Mouse (Mus musculus) mesoderm, embryonic 11.5 days (tissue): ENCODE data around the gene Fam166b.

Source experiments
- DNase-seq: peaks from one replicate; pipeline ENCODE4 v3.0.0-alpha.2; 2012; ENCODE audit warnings: low read depth, low spot score

Gene Fam166b

DNA sequence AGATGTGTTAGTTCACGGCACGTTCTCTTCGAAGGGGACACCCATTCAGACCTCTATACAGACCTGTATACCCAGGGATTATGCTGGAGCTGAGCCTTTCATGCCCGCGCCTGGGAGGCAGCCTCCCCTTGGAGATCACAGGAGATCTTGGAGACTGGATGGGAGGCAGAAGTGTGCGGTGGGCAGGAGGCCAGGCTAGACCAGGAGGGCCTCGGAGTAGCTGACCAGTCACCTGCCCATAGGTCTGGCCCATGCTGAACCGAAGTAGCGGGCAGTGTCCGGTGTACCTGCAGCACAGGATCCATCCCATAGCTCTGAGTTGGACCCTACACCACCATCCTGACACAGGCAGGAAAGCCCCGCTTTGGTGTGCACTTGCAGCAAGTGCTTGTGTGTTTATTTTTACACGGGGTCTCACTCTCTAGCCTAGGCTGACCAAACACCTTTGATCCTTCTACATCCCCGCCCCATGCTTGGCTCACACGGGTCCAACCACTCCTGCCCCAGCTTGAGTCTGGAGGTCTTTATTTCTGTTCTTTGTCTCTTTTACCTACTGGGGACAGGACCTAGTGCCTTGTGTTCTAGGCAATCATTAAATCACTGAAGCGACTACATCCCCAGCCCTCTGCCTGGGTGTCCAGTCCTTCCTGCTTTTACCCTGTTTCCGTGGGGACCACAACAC is 613 bp downstream of the Fam166b start:
- peak; percentile 53 for DNase-seq

DNA sequence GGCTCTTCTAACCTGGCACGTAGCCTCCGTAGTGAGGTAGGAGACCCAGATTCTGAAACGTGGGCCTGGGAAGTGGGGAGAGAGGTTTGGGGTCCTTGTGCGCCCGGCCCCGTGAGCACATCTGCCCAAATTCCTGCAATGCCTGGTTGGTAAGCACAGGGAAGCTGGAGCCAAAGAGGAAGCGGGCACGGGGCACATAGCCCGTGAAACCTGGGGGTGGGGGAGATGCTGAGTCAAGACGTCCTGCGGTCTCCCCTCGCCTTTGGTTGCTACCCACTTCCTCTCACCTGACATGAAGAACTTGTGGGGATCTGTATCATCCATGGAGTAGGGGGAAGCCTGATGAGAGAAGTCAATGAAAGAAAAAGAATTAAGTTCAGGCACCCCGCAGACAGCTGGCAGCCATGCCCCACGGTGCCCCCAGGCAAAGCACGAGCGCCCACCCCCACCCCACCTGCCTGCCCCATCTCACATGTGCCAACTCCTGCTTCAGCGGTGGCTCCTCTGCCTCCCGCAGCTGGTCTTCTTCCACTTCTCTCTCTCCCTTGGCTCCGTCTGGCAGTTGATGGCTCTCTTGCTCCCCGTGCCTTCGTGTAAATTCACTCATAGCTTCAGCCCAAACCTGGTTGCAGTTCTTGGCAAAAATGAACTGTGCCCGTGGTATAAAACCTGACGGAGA is 1.3 kb downstream of the Fam166b start:
- DNase-seq: no peak

DNA sequence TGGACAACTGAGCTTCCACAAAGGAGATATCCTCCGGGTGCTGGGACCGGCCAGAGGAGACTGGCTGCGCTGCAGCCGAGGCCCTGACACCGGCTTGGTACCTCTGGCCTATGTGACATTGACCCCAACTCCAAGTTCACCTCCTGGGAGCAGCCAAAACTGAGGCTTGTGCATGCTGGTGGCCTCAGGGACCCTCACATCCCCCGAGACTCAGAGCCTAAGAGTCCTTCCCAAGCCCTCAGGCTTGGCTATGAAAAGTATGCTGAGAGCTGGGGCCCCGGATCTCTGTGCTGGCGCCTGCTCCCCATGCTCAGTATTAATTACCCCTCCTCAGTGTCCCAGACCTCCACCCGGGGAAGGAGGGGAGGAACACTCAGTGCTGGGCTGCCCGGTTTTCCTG is 2.4 kb downstream of the Fam166b start:
- DNase-seq: no peak

DNA sequence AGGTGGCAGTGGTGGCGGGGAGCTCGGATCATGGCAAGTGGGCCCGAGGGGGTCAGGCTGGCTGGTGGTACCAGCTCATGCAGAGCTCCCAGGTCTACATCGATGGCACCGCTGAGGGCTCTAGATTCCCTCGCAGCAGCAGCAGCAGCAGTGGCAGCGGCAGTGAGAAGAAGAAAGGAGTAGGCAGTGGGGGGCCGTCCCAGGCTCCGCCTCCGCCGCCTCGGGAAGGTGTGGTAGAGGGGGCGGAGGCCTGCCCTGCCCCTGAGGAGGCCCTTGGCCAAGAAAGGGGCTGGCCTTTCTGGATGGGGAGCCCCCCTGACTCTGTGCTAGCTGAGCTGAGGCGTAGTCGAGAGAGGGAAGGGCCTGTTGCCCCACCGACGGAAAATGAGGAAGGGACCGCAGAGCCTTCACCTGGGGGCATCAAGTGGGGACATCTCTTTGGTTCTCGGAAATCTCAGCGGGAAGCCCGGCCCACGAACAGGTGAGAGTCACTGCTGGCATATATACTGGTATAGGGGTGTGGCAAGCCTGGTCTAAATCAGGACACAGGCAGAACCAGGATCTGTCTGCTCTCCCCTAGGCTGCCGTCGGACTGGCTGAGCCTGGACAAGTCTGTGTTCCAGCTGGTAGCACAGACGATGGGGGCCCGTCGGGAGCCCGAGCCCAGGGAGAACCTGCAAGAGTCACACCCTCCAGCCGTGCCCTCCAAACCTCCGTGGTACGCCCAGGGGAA is 3.1 kb downstream of the Fam166b start:
- no peak for DNase-seq

DNA sequence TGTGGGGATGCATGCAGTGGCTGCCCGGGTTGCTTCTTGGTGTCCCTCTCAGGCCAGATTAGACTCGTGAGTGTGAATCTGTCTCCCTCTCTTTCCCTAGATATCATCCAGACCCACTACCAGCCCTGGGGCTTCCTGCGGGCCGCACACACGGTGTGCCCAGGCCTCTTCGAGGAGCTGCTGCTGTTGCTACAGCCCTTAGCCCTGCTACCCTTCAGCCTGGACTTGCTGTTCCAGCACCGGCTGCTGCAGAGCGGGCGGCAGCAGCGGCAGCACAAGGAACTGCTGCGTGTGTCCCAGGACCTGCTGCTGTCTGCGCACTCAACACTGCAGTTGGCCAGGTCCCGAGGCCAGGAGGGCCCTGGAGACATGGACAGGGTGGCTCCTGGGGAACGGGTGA is 3.7 kb downstream of the Fam166b start:
- no peak for DNase-seq

DNA sequence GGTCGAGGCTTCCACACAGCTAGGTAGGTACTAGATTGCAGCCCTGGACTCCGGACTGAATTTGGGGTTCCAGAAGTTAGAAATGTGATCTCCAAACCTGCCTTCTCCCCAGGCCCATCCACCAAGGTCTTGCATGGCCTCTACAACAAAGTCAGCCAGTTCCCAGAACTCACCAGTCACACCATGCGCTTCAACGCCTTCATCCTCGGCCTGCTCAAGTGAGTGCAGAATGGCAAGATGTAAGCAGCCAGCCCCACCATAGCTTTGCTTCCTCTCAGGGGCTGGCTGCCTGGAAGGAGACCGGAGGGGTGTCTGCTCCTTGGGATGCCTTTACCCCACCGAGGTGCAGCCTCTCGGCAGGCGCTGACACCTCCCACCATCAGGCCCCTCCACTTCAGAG is 4.9 kb downstream of the Fam166b start:
- no peak for DNase-seq

DNA sequence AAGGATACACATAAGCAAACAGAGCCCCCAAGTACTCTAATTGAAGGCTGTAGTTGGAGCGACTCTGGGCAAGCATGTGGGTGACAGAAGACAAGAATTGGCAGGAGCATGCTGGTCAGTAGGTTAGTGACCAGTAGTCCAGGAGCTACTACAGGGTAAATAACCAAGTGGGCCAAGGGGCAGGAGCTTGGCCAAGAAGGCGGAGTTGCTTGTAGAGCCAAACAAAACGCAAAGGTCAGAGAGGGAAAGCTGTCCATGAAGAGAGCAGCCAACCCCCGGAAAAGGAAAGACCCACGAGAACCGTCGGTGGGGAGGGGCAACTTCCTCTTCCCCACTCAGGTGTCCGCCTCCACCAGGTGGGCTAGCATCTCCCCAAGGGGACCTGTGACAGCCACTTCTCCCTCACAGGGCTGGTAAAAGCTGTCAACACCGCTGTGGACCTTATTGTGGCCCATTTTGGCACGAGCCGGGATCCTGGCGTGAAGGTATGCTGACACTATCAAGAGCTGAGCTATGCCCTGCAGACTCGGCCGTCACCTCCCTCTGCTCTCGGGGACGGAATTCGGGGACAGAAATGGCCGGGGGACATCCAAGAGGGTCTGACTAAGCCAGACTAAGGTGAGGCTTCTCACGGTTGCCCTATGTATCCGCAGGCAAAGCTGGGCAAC is 5.5 kb downstream of the Fam166b start:
- DNase-seq: no peak

DNA sequence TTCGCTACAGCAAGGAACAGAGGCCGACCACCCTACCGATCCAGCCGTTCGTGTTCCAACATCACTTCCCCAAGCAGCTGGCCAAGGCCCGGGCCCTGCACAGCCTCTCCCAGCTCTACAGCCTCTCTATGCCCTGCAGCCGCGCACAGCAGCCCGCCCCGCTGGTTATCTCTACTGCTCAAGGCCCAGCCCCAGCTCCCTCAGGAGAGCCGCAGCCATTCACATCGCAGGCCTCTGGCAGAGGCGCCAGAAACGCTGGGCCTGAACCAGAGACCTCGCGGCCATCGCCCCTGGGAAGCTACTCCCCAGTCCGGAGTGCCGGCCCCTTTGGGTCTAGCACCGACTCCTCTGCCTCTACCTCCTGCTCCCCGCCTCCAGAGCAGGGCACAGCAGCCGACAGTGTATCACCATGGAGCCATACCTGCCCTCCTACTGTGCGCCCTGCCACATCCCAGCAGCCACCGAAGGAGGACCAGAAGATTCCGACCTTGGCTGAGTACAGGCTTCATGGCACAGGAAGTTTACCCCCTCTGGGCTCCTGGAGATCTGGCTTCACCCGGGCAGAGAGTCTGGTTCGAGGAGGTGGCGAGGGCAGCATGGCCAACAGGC is 7.2 kb downstream of the Fam166b start:
- DNase-seq: no peak

DNA sequence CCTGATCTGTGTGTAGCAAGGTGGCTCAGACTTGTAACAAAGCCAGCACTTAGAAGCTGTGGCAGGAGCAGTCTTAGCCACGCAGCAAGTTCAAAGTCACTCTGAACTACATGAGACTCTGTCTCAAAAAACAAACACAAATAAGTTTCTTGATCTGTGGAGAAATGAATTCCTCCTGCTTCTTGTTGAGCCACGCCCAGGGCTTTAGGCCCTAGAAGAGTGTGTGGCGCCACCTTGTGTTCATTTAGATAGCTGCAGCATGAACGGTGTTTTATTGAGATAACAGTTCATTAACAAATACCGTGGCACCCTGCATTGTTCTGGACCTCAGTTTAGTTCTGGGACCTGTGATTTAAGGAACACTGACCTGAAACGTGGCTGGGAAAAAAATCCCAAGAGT is 8.6 kb downstream of the Fam166b start:
- peak; percentile 86 for DNase-seq

DNA sequence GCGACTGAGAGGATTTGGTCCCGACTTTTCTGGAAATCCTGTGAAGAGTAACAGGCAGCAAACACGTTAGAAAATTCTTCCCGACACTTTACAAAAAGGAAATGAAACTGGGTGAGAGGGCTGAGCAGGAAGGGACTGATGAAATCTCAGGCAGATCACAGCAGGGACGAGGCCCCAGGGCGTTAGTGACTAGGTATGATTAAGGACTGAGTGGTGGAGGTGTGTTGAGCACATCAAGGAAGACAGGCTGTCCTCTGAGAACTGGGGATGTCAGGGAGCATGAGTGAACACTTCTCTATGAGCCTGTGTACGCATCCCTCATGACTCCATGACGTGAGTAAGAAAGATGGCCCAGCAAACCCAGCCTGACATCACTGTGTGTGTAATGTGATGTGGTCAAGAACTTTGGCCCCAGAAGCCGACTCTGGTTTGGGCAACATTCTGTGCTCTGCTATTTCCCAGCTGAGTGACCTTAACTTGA is 9.1 kb downstream of the Fam166b start:
- DNase-seq: no peak

DNA sequence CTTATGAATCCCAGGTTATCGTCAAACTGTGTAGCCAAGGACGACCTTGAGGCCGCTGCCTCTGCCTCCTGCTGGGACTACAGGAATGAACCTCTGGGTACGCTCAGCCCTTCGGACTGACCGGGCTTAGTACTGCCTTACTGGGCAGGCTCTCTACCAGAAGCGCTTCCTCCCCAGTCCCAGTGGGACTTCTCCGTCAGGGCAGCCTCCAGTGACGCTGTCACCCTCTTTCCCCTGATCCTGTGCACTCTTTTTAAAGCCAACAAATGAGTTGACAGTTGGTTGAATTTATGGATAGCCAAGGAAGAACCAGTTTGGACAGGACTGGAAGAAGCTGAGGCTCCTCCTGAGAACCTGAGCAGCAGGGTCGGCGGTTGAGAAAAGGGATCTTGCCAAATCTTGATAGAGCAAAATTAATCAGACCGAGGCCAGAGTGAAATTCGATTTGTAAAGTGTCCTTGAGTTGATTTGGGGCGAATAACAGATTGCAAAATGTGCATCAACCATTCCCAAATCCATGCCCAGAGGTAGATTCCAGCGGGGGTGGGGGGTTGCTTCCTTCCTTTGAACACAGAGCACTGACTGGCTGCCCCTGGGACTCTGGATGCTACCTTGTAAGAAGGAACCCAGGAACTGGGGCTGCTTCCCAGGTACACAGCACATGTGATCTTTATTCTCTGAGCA is 9.8 kb downstream of the Fam166b start:
- DNase-seq: no peak

DNA sequence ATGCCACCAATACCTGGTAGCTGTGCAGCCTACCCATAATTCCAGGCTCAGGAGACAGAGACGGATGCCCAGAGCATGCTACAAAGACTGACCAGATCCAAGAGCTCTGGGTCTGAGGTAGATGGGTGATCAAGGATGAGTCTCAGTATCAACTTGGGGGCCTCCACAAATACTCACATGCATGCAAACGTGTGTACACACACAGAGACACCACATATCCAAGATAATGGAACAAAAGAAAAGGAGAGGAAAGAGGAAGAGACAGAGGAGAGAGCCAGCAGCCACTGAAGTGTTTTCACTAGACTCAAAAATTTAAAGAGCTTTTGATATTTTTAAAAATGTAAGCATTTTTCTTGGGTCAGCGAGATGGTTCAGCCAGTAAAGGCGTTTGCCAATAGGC is 10.5 kb downstream of the Fam166b start:
- DNase-seq: no peak

DNA sequence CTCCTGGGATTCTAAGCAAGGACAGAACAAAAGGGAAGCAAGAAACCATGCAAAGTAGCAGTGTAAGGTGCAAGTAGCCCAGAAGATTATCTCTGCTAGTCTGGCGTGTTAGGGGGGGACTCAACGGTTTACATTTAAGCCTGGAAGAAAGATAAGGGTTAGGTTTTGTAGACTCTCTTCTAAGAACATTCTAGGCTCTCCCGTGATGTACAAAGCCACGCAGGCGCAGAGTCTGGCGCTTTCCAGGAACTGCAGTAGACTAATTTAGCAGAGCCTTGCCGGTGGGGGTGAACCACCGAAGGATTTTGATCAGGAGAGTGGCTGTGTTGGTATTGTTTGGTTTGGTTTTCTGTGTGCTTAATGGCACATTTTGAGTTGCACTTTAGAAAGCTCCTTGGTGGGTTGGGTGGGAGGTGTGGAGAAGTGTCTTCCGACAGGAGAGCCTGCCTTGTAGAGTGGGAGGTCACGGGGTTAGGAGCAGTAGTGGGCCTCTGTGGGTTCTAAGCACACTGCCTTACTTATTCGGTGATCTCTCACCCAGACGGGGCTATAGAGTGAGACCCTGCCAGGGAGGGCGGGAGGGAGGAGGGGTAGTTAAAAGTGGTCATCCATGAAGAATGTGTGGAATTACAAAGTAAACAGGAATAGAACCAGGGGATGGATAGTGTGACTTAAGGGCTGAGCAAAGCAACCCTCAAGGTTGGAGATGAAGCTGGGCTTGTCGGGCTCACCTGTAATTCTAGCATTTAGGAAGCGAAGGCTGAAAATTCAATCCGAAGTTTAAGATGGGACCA is 11.5 kb downstream of the Fam166b start:
- no peak for DNase-seq

DNA sequence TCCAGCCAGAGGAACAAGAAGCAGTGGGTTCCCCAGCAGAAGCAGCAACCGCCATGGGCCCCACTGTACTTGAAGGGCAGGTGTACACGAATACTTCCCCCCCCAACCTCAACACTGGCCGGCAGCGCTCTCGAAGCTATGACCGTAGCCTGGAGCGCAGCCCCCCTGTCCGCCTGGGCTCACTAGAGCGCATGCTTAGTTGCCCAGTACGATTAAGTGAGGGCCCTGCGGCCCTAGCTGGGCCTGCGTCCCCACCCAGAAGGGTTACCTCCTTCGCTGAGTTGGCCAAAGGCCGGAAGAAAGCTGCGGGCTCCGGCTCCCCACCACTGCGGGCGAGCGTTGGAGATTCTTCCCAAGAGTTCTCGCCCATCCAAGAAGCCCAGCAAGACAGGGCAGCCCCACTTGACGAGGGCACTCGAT is 12.9 kb downstream of the Fam166b start:
- DNase-seq: no peak

DNA sequence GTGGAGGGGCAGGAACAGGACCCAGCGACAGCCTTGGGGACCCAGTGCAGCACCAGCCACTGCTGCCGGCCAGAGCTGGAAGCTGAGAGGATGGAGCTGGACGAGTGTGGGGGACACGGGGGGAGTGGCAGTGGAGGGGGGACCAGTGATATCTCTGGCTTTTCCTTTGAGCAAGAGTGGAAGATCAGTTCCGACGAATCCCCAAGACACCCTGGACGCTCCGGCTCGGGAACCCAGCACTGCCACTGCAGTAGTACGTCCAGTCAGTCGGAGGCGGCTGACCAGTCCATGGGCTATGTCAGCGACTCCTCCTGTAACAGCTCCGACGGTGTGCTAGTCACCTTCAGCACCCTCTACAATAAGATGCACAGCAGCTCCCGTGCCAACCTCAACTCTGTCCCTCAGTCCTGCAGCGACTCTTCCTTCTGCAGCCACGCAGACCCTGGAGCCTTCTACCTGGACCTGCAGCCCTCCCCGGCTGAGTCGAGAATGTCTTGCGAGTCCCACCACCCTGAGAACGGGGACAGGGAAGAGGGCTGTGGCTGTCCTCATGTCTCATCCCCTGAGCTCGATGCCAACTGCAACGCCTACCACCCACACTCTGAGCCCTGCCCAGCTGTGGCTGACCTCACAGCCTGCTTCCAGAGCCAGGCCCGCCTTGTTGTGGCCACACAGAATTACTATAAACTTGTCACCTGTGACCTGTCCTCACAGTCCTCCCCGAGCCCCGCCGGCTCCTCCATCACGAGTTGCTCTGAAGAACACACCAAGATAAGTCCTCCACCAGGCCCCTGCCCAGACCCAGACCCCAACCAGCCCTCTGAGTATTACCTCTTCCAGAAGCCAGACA is 13.5 kb downstream of the Fam166b start:
- no peak for DNase-seq

DNA sequence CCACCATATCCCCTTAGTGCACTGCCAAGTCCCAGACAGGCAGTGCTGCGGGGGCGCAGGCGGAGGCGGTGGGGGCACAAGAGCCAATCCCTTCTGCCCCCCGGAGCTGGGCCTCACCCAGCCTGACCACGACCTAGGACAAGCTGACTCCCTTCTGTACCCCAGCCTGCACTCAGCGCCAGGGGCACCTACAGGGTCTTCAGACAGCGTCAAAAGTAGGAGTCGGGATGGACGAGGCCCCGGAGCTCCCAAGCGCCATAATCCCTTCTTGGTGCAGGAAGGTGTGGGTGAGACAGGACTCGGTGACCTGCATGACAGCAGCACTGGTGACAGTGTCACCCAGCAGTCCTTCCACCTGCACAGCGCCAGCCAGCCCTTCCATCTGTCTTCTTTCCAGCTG is 14.2 kb downstream of the Fam166b start:
- DNase-seq: no peak

DNA sequence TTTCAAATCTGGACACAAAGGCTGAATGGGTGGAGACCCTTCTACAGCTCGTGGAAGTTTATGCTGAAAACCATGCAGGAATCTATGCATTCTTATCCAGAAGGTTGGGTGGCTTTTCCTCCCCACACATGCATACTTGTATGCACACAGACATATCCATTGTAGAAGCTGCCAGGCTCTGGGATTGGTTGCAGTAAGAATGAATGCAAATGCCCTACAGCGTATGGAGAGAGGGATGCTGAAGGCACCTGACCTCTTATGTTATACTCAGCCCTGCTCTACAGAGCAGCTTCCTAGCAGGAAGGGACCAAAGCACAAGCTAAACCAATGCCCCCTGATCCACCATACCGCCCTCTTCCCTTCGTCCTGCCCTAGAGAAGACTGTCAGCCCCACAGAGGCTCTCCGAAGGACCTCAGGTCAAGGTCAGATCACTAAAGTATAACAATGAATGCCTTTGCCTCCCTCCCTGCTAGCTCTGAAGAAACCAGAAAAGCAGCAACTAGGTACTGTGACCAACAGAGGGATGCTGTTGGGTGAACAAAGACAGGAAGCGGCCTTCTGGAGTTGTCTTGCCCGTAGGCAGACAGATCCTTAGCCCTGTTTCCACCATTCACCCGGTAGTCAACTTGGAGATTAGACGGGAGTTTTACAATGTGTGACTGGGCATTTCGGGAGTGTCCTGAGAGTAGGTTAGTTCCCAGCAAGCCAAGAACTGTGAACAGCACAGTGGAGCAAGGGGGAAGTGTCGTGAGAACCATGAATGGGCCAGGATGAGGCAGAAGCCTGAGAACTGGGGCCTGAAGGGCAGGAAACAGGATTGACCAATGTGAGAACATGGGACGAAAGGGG is 21.6 kb downstream of the Fam166b start:
- no peak for DNase-seq

DNA sequence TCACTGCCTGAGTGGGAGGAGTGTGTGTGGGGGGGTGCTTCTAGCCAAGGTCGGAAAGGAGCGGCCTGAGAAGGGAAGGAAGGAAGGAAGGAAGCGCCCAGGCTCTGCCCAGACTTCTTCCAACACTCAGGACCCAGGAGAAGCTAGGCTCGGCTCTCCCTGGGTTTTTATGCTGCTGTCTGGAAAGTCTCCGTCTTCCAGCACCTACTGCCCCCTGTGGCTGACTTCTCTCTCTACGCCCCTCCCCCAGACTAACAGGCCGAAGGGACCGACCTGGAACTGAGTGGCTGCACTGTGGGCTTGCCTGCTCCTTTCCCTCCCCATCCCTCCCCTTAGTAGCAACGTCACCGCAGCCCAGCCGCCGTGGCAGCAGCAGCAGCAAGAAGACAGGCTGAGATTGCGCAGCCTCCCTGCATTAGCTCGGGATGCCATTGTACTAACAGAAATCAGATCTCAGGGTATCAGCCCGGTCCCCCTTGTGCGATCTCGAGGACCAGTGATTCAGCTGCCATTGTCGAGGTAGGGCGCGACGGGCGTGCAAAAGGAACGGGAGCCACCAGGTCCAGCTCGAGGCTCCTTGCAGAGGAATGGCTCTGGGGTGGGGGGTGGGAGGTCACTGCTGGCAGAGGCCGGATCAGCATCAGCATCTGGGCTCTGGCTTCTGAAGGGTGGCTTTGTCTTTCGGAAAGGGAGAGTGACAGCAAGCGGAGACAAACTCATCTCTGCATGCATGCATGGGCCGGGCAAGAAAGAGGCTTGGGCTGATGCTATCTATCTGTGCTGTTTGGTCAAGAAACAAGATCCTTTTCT is 22.6 kb downstream of the Fam166b start:
- DNase-seq: peak; percentile 91
